Mouse (Mus musculus): ENCODE measurements around the gene Nubpl. TPM values are rescaled to one million over a fixed set of nuclear protein-coding genes. Genes with fewer than 3 reads are reported as not detected.

Gene Nubpl
- polyA plus RNA-seq, 1 experiment from 2014 or later = 20.9 TPM

DNA sequence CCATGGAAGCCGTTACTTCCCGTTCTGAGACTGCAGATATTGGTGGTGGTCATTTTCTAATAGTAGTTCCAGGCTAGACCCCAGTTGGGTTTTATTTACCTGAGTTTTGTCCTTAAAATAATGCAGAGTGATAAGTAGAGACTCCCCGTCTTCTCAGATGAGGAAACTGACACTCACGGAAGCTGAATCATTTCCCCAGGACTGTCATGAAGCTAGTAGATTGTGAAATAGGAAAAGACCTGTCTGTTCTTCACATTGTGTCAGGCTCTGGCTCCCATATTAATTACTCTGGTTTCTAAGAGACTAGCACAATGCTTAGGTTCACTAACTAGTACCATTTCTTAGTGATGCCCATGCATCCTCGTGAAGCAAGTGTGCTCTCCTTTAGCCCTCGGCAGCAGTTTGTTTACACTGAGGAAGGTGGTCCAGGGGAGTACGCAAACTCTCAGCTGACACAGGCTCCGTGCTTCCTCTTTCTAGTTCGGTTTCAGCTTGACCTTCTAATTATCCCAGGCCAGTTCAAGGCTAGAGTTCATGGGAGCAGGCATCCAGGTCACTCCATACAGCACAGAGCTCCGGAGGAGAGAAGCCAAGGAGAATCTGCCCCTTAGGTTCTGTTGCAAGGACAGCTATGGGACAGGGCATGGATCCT is 209.9 kb downstream of the Nubpl start:
- H3K27me3 ChIP-seq (ENCODE audit: poor library complexity, severe bottlenecking) = no peaks in the 10 kb centered on the region
- WGBS = 77% methylated on average over 10 of the region's 10 CpGs
- H3K4me1 ChIP-seq = 0 out of 2 replicates have a peak, but pooled peaks cover 8% of the 10 kb centered on the region
- no peaks in the 10 kb centered on the region; the same call in 1 of the 2 replicates for H3K9me3 ChIP-seq
- no peaks in the 10 kb centered on the region; the same call in 1 of the 2 replicates for H3K36me3 ChIP-seq (replicated peaks)
- no peak overlapping the region for H3K27ac ChIP-seq
- DNase-seq (ENCODE audit: extremely low spot score, low spot score) = no peak
- no peak overlapping the region for H3K4me3 ChIP-seq

DNA sequence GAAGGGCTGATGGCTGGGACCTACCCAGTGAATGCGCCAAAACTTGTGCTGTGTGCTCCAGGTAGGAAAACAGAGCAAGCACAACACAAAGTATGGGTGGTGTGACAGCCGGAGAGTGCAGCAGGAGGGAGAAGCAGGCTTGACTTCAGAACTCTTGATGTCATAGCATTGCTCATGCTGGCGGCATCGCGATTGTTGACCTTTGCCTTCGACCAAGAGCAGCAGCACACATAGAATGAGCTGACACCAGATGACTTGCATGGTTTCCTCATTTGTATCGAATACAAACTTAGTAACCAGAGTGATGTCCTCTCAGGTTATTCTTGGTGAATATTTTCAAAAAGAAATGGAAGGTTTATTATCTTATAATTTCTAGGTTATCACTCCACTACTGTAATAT is 211.1 kb downstream of the Nubpl start:
- H3K27me3 ChIP-seq (ENCODE audit: poor library complexity, severe bottlenecking) = no peaks in the 10 kb centered on the region
- H3K36me3 ChIP-seq (replicated peaks) = no peaks in the 10 kb centered on the region; the same call in 1 of the 2 replicates
- H3K4me3 ChIP-seq = no peak overlapping the region
- H3K9me3 ChIP-seq = peaks cover 12% of the 10 kb centered on the region; the same call in 1 of the 2 replicates
- 94% methylated on average over 7 of the region's 7 CpGs for WGBS
- DNase-seq (ENCODE audit: extremely low spot score, low spot score) = no peak
- H3K4me1 ChIP-seq = 0 out of 2 replicates have a peak, but pooled peaks cover 8% of the 10 kb centered on the region
- 0 out of 2 replicates have a peak overlapping the region, but pooled peaks have one; percentile 8 for H3K27ac ChIP-seq

DNA sequence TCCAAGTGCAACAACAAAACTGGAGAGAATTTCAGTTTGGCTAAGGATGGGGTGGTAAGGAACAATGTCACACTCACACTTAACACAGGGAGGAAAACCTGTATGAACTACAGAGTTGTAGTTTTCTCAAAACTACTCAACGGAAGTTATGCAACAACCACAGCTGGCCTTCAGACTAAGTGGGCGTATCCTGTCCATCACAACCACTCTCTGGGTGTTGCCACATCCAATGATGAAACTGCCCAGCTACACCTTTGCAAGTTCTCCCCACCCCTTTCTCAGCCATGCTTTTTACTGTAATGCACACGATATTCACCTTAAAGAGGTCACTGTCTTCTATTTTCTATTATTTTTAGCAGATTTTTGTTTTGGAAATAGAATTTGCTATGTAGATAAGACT is 217.3 kb downstream of the Nubpl start:
- Histone ChIP-seq H3K27ac (no peak overlapping the region), H3K27me3 (ENCODE audit: poor library complexity, severe bottlenecking) (no peaks in the 10 kb centered on the region), H3K9me3 (peaks cover 12% of the 10 kb centered on the region; the same call in 1 of the 2 replicates), H3K36me3 (replicated peaks) (no peaks in the 10 kb centered on the region; the same call in 1 of the 2 replicates), H3K4me1 (0 out of 2 replicates have a peak, but pooled peaks cover 3% of the 10 kb centered on the region), H3K4me3 (no peak overlapping the region)
- DNase-seq (ENCODE audit: extremely low spot score, low spot score) = no peak
- WGBS = 95% methylated on average over 3 of the region's 3 CpGs

DNA sequence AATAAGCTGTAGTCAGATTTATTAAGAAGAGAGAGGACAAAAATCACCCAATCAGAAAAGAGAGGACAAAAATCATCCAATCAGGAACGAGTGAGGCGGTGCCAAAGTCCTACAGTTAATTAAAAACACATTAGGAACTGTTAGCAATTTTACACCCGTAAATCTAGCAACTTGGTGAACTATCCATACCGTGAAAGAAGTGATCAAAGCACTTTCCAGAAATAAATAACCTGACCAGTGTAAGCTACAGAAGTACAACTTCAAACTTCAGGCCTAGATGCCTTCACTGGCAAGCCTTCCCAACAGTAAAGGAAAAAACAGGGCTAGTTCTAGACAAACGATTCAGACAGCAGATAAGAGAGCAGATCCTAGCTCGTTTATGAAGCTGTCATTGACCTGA is 220.1 kb downstream of the Nubpl start:
- Histone ChIP-seq H3K27me3 (ENCODE audit: poor library complexity, severe bottlenecking) (no peaks in the 10 kb centered on the region), H3K4me3 (no peak overlapping the region), H3K4me1 (0 out of 2 replicates have a peak, but pooled peaks cover 3% of the 10 kb centered on the region), H3K36me3 (replicated peaks) (no peaks in the 10 kb centered on the region), H3K9me3 (peaks cover 10% of the 10 kb centered on the region; the same call in 1 of the 2 replicates), H3K27ac (no peak overlapping the region)
- WGBS = 79% methylated on average over 6 of the region's 6 CpGs
- DNase-seq (ENCODE audit: extremely low spot score, low spot score) = no peak

DNA sequence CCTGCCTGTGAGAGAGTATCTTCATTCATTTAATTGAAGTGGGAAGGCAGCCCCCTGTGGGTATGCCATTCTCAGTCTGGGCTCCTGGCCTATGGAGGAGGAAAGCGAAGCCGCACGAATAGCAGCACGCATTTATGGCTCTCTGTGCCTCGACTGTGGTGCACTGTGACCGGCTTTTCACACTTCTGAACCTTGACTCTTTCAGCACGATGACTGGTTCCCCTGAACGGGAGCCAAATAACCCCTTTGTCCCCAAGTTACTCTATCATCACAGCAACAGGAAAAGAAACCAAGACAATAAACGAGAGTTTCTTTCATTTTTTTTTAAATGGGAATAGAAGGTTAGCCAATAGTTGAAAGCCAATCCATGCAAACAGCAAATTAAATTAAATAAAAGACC is 220.9 kb downstream of the Nubpl start:
- Histone ChIP-seq H3K27me3 (ENCODE audit: poor library complexity, severe bottlenecking) (no peaks in the 10 kb centered on the region), H3K36me3 (replicated peaks) (no peaks in the 10 kb centered on the region), H3K9me3 (peaks cover 2% of the 10 kb centered on the region; the same call in 1 of the 2 replicates), H3K27ac (no peak overlapping the region), H3K4me3 (no peak overlapping the region), H3K4me1 (peaks cover 6% of the 10 kb centered on the region)
- 85% methylated on average over 9 of the region's 9 CpGs for WGBS
- DNase-seq (ENCODE audit: extremely low spot score, low spot score) = no peak

DNA sequence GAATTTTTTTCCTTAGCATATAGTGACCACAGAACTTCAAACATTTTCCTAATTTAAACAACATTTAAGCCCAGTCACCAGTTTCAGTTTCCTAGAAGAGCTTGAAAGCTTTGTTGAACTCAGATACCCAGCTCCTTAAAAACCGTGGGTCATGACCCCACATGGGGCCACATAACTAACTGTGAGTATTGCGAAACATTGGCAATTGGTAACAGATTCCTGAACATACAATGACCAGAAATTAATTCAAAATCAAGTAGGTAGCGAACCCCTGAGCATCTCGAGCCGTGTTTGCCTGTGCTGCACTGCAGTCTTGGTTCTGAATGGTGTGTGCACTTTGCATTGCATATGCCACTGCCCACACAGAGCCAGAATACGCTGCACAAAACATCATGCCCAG is 221.6 kb downstream of the Nubpl start:
- 89% methylated on average over 6 of the region's 6 CpGs for WGBS
- Histone ChIP-seq H3K4me3 (no peak overlapping the region), H3K27me3 (ENCODE audit: poor library complexity, severe bottlenecking) (no peaks in the 10 kb centered on the region), H3K4me1 (peaks cover 8% of the 10 kb centered on the region), H3K9me3 (no peaks in the 10 kb centered on the region), H3K27ac (no peak overlapping the region), H3K36me3 (replicated peaks) (no peaks in the 10 kb centered on the region)
- no peak for DNase-seq (ENCODE audit: extremely low spot score, low spot score)

DNA sequence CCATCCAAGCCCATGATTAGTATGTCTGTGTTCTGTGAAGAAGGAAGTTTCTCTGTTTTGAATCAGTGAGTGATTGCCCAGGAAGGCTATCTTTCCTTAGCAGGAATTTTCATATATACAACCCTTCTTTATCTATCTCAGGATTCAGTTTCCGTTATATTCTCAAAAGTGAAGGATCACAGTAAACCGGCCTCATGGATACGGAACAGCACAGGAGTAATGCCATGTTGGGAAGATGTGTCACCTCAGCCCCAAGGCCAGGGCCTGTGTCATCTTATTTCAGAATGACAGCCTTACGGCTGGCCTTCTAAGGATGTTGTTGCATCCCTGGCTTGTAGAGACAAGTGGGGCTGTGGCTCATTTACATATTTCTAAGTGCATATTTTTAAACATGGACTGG is 231.0 kb downstream of the Nubpl start:
- no peaks in the 10 kb centered on the region for H3K36me3 ChIP-seq (replicated peaks)
- H3K4me3 ChIP-seq = no peak overlapping the region
- H3K9me3 ChIP-seq = no peaks in the 10 kb centered on the region
- no peaks in the 10 kb centered on the region for H3K27me3 ChIP-seq (ENCODE audit: poor library complexity, severe bottlenecking)
- H3K4me1 ChIP-seq = peaks cover 6% of the 10 kb centered on the region
- 96% methylated on average over 4 of the region's 4 CpGs for WGBS
- no peak overlapping the region for H3K27ac ChIP-seq
- no peak for DNase-seq (ENCODE audit: extremely low spot score, low spot score)

DNA sequence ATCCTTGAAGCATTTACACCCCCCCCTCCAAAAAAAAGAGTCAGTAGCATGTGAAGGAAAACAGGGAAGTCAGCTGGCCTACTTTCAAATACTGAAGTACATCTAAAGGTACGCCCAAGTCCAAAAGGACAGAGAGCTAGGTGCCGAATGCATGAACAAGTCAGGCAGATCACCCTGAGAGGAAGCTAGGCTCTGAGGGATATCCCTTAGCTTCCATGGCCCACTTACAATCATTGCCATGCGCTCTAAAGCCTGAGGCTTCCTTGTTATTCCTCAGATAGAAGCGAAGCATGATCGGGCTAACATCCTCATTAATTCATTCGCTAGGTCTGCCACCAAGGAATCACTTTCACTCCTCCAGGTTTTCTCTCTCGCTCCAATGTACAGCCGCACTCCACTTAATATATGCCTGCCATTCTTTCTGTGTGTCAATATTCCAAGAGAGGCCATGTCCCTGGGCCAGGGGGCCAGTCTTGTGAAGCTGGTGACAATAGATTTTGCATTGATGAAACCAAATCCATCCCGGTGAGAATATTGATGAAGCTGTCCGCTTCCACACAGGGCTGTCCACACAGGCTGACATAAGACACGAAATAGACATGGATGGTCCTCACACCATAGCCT is 237.7 kb downstream of the Nubpl start:
- WGBS = 96% methylated on average over 11 of the region's 11 CpGs
- Histone ChIP-seq H3K4me1 (peaks cover 13% of the 10 kb centered on the region), H3K4me3 (no peak overlapping the region), H3K9me3 (no peaks in the 10 kb centered on the region), H3K36me3 (replicated peaks) (no peaks in the 10 kb centered on the region), H3K27me3 (ENCODE audit: poor library complexity, severe bottlenecking) (no peaks in the 10 kb centered on the region), H3K27ac (no peak overlapping the region)
- DNase-seq (ENCODE audit: extremely low spot score, low spot score) = no peak

DNA sequence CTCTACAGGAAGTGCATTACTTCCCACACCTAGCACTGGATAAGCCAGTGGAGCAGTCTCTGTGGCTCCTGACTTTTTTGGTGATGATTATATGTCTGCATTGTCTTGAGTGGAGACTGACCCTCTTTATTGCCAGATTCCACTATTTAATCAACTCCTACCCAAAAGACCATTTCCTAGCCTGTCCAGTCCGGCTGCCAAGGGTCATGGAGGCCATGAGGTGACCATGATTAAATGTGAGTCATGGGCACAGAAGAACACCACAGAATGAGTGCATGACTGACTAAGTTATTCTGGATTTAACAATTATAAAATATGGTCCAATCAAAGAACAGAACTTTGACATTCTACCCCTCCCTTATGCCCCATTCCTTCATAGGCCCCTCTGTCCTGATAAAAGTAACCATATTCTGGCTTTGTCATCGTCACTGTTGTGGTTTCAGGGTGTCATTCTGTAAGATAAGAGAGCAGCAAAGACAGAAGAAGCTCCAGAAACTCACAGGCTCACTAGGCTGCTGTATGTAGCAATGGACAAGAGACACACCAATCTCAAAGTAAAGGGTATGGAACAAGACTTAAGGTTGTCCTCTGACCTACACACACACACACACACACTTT is 240.7 kb downstream of the Nubpl start:
- no peak overlapping the region for H3K27ac ChIP-seq
- H3K4me3 ChIP-seq = no peak overlapping the region
- no peaks in the 10 kb centered on the region for H3K36me3 ChIP-seq (replicated peaks)
- DNase-seq (ENCODE audit: extremely low spot score, low spot score) = no peak
- H3K9me3 ChIP-seq = no peaks in the 10 kb centered on the region
- 81% methylated on average over 2 of the region's 2 CpGs for WGBS
- H3K4me1 ChIP-seq = peaks cover 9% of the 10 kb centered on the region
- no peaks in the 10 kb centered on the region for H3K27me3 ChIP-seq (ENCODE audit: poor library complexity, severe bottlenecking)

DNA sequence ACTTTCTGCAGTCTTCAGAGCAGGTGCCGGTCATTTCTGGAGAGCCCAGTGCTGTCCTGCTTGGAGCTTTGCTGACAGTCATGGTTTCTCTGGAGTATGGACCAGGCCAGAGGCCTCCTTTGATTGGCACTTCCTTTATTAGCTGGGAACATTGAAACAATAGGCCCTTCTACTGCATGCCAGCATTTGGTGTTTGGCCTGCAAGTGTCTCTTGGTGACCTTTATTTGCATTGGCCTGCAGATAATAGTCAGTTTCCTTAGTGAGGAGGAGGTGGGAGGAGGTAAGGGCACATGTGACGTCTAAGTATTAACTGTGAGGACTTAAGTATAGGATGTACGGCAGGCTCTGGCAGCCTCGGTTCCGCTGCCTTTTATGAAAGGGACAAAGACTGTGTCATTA is 249.1 kb downstream of the Nubpl start:
- WGBS = 25% methylated on average over 5 of the region's 5 CpGs
- H3K9me3 ChIP-seq = no peaks in the 10 kb centered on the region
- DNase-seq (ENCODE audit: extremely low spot score, low spot score) = no peak
- peaks cover 30% of the 10 kb centered on the region for H3K4me1 ChIP-seq
- H3K36me3 ChIP-seq (replicated peaks) = no peaks in the 10 kb centered on the region
- peaks cover 5% of the 10 kb centered on the region; the same call in 1 of the 2 replicates for H3K27me3 ChIP-seq (ENCODE audit: poor library complexity, severe bottlenecking)
- H3K4me3 ChIP-seq = no peak overlapping the region
- H3K27ac ChIP-seq = peak overlapping the region; percentile 48

DNA sequence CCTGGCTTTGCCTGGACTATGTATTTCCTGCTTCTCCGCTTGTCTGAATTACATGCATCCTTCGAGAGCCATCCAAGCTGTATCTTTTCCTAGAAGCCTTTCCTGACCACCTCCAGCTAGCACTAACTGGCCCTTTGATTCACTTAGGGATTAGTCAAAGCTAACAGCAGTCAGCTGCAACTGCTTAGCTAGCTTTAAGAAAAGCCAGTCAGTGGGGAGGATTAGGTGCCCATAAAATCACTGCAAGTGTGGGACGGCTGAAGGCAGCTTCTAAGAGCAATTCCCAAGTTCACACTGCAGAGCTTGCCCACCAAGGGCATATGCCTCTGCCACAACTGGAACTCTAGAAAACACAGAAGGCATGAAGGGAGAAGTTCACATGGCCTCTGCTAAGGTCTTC is 252.7 kb downstream of the Nubpl start:
- no peak for DNase-seq (ENCODE audit: extremely low spot score, low spot score)
- no peak overlapping the region for H3K4me3 ChIP-seq
- H3K4me1 ChIP-seq = peaks cover 37% of the 10 kb centered on the region
- H3K27me3 ChIP-seq (ENCODE audit: poor library complexity, severe bottlenecking) = peaks cover 5% of the 10 kb centered on the region; the same call in 1 of the 2 replicates
- WGBS = 22% methylated on average over 3 of the region's 3 CpGs
- H3K9me3 ChIP-seq = no peaks in the 10 kb centered on the region
- 0 out of 2 replicates have a peak overlapping the region, but pooled peaks have one; percentile 11 for H3K27ac ChIP-seq
- no peaks in the 10 kb centered on the region for H3K36me3 ChIP-seq (replicated peaks)

DNA sequence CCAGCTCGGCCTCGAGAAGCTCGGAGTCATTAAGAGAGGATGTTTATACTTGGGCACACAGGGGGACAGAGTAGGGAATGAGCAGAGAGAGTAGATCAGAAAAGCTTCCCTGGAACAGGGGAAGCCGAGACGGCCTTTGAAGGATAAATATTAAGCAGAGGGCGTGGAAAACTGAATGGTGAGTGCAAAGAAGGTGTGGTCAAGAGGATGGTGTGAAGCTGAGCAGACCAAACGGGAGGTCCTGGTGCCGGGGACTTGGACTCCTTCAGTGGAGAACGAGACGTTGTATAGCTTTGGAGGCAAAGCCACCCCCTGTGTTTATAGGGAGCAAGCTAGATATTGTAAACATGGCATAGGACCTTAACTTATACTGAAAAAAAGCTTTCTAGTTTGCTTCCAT is 261.9 kb downstream of the Nubpl start:
- no peak overlapping the region for H3K27ac ChIP-seq
- no peaks in the 10 kb centered on the region for H3K36me3 ChIP-seq (replicated peaks)
- WGBS = 80% methylated on average over 10 of the region's 10 CpGs
- no peak for DNase-seq (ENCODE audit: extremely low spot score, low spot score)
- peaks cover 28% of the 10 kb centered on the region for H3K4me1 ChIP-seq
- H3K27me3 ChIP-seq (ENCODE audit: poor library complexity, severe bottlenecking) = peaks cover 17% of the 10 kb centered on the region
- no peak overlapping the region for H3K4me3 ChIP-seq
- no peaks in the 10 kb centered on the region for H3K9me3 ChIP-seq

DNA sequence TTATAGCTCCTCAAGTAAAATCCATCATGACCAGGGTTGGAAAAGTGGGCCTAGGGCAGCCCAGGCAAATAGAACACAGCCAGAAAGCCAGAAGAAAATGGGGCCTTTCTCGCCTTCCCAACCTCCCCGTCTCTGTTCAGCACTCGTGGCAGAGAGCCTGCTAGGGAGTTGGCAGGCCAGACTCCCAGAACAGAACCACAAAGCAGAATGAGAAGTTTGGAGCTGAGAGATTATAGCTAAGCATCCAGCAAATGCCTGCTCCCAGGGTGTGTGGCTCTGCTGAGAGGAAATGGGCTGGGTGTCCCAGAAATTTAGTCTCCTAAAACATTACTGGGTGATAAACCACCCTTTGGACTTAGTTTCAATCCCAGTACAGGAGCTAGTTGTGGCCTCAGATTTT is 262.6 kb downstream of the Nubpl start:
- H3K27ac ChIP-seq = no peak overlapping the region
- H3K36me3 ChIP-seq (replicated peaks) = no peaks in the 10 kb centered on the region
- peaks cover 17% of the 10 kb centered on the region for H3K27me3 ChIP-seq (ENCODE audit: poor library complexity, severe bottlenecking)
- peaks cover 28% of the 10 kb centered on the region for H3K4me1 ChIP-seq
- WGBS = 83% methylated on average over 3 of the region's 3 CpGs
- DNase-seq (ENCODE audit: extremely low spot score, low spot score) = no peak
- H3K9me3 ChIP-seq = no peaks in the 10 kb centered on the region
- no peak overlapping the region for H3K4me3 ChIP-seq
